Mouse (Mus musculus): Measurements from ENCODE around the gene Slfn8. TPM values are rescaled to one million over a fixed set of nuclear protein-coding genes. Genes with fewer than 3 reads are reported as not detected.
"Not testable (repeated sequence)": the region's sequence is repeated elsewhere in the genome, so short reads cannot be mapped to it uniquely, and the experiment has no call there.

The Slfn8 gene
- total RNA-seq, 2 experiments from 2014 or later, result 6.5 to 9.3 TPM

- no peak for ATAC-seq (replicated peaks; ENCODE audit: low FRiP score, low TSS enrichment, poor library complexity, severe bottlenecking)
Observed at GRCm38 (mm10) chr11:83016093-83016492, 4.5 kb downstream of the Slfn8 start.

DNA sequence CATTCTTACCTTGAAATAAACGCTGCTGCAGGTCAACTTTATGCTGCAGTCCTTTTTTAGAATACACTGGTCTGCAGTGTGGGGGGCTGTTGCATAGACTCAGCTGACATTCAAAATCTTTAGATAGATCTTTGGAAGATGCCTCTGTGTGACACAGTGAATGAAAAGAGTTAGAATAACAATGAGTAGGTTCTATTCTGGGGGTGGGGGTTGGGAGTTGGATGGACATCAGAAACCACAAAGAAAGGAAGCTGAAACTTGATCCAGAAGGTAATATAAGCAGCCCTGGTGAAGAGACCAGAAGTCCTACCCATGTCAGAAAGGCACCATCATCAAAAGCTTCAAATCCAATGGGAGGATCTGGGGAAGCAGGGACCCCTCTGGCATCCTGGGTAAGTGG lies 7.3 kb downstream of the Slfn8 start:
- no peak for ATAC-seq (replicated peaks; ENCODE audit: low FRiP score, low TSS enrichment, poor library complexity, severe bottlenecking)

GRCm38 (mm10) chr11:82991469-82992166 lies 29.0 kb downstream of the Slfn8 start, which contains the start of gene Slfn9:
TSS of gene Slfn9 (minus strand) at chr11:82991830.
- peak; percentile 76 for ATAC-seq (replicated peaks; ENCODE audit: low FRiP score, low TSS enrichment, poor library complexity, severe bottlenecking)

- ATAC-seq (replicated peaks; ENCODE audit: low FRiP score, low TSS enrichment, poor library complexity, severe bottlenecking), result peak; percentile 43; the same call in 1 of the 2 replicates
Observed at GRCm38 (mm10) chr11:82990612-82991385, 29.8 kb downstream of the Slfn8 start.

- no peak for ATAC-seq (replicated peaks; ENCODE audit: low FRiP score, low TSS enrichment, poor library complexity, severe bottlenecking)
Observed at GRCm38 (mm10) chr11:82989357-82989756, 31.3 kb downstream of the Slfn8 start.

DNA sequence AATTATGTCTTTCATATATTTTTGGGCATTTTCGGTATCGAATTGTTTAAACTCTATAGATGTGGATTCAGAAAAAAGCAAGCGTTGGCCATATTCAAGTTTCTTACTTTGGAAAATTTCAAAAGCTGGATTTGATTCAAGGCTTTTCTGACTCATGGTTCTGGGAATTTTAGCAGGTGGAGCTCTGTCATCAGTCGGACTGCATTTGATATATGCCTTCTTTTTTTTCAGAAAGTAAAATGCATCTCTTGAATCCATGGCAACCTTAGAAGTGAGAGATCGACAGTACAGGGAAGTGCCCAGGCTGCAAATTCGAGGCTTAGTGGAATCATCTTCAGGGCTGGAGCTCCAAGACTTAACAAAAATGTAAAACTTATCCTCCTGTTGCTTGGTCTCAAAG lies 33.0 kb downstream of the Slfn8 start:
- no peak for ATAC-seq (replicated peaks; ENCODE audit: low FRiP score, low TSS enrichment, poor library complexity, severe bottlenecking)

GRCm38 (mm10) chr11:82983193-82983592 lies 37.4 kb downstream of the Slfn8 start:
- ATAC-seq (replicated peaks; ENCODE audit: low FRiP score, low TSS enrichment, poor library complexity, severe bottlenecking), result no peak

DNA sequence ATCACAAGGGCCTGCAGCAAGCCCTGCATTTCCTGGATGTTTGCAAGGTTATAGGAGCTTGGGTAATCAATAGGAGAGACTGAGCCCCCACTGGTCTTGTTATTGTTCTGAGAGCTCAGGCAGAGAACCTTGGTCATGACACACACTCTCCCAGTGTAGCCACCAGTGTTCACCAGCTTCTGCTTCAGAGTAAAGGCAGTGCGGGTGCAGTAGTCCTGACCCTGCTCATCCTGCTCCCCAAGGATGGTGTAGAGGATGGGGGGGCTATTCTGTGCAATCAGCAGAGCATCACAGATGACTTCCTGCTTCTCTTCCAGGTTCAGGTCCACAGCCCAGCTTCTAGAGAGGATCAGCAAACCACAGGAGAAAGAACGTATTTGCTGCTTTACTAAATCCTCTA lies 38.2 kb downstream of the Slfn8 start:
- ATAC-seq (replicated peaks; ENCODE audit: low FRiP score, low TSS enrichment, poor library complexity, severe bottlenecking), result not testable (repeated sequence)

- ATAC-seq (replicated peaks; ENCODE audit: low FRiP score, low TSS enrichment, poor library complexity, severe bottlenecking), result no peak
Observed at GRCm38 (mm10) chr11:82973916-82974315, 46.7 kb downstream of the Slfn8 start.

- no peak for ATAC-seq (replicated peaks; ENCODE audit: low FRiP score, low TSS enrichment, poor library complexity, severe bottlenecking)
Observed at GRCm38 (mm10) chr11:82971590-82971974, 49.0 kb downstream of the Slfn8 start.

GRCm38 (mm10) chr11:82970712-82971589 lies 49.7 kb downstream of the Slfn8 start:
- peak; percentile 57 for ATAC-seq (replicated peaks; ENCODE audit: low FRiP score, low TSS enrichment, poor library complexity, severe bottlenecking)

DNA sequence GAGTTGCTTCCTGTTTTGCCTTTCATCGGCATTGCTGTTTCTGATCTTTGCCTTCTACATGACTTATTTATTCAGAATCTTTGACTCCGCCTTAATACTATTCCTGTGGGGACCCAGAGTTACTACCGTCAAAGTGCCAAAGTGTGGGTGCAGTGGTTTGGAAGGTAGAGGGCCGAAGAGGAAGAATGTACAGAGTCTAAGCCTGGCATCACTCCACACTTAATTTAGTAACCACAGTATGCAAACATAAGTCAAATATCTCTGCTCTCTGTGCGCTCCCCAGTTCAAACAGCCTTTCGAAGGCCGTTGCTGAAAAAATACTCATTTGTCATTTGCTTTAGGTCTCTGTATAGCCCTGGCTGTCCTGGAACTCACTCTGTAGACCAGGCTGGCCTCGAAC lies 58.4 kb downstream of the Slfn8 start:
- no peak for ATAC-seq (replicated peaks; ENCODE audit: low FRiP score, low TSS enrichment, poor library complexity, severe bottlenecking)

DNA sequence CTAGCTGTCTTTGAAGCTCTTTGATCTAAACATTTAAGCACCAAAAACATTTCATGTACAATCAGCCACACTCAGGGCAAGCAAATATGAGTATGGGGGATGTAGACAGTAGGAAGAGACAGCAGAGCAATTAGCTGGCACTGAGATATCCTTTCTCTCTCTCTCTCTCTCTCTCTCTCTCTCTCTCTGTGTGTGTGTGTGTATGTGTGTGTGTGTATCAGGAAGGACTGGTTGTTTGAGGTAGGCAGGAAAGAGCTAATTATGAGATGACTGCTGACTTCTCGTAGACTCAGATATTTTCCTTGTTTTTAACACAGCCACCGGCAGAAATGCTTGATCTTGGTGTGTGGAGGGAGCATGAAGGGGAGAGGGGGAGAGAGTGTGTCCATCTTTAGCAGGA lies 58.9 kb downstream of the Slfn8 start:
- ATAC-seq (replicated peaks; ENCODE audit: low FRiP score, low TSS enrichment, poor library complexity, severe bottlenecking), result no peak

GRCm38 (mm10) chr11:82959613-82960012 lies 61.0 kb downstream of the Slfn8 start:
- ATAC-seq (replicated peaks; ENCODE audit: low FRiP score, low TSS enrichment, poor library complexity, severe bottlenecking), result peak; percentile 82; the same call in 1 of the 2 replicates

- ATAC-seq (replicated peaks; ENCODE audit: low FRiP score, low TSS enrichment, poor library complexity, severe bottlenecking), result no peak
Observed at GRCm38 (mm10) chr11:82956925-82957324, 63.7 kb downstream of the Slfn8 start.

DNA sequence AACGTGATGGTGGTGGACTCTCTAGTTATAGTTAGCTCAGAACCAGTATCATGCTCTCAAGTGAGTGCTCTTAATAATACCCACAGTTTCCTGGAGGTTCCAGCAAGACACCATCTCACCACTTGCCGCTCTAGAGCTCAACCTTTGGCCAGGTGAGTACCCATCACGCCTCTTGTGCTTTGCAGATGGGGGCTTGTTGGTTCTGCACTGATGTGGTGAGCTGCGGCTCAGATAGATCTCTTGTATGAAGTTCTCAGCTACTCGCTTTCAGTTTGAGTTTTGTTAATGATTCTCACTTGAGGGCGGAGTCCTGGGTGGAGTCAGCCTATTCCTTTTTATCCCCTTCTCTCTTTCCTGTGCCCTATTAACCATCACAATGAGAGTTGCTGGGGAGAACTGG lies 66.0 kb downstream of the Slfn8 start:
- no peak for ATAC-seq (replicated peaks; ENCODE audit: low FRiP score, low TSS enrichment, poor library complexity, severe bottlenecking)

DNA sequence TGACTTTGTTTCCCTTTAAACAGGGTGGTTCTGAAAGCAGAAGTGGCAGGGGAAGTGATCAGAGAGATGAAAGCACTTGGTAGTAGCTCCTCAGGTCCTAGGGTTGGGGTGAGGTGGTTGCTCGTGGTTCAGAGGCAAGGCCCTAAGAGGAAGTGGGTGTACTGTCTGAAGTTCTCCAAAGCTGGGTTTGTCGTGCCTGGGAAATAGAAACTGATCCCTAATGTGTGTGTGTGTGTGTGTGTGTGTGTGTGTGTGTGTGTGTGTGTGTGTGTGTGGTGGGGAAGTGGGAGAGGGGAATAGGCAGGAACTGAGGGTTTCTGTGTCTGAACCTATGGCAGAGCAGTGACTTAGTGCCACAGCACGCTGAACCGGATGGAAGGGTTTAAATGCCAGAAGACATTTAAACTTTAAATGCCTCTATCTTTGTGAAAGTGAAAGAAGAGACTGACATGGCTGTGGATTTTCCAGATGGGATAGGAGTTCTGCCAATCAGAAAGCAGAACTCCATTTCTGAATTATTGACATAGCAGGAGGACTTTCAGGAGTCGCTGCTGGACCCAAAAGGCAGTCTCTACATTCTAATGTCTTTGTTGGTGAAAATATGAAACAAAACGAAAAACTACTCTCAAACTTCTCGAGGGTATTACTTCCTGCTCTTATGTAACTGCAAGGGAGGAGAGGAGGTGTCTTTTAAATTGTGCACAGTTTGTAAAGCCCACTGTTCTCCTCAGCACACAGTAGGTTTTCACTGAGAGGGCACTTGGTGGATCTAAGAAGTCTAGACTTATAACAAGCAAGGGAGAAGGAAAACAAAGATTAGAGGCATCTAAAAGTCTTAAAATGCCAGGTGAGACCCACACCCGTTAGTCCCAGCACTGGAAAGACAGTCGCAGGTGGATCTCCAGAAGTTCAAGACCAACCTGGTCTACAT lies 67.7 kb downstream of the Slfn8 start:
- peak; percentile 63 for ATAC-seq (replicated peaks; ENCODE audit: low FRiP score, low TSS enrichment, poor library complexity, severe bottlenecking)
